Mouse (Mus musculus) embryonic facial prominence, embryonic 13.5 days (tissue): ENCODE measurements around the gene 1700023F06Rik. TPM values are rescaled to one million over a fixed set of nuclear protein-coding genes. Genes with fewer than 3 reads are reported as not detected.

Source experiments
- ATAC-seq: fragments of 200-750 bp; cut with Nextera tagmentation; 2 replicates; pipeline ENCODE4 v1.8.0; 2017; ENCODE audit warnings: low read depth; ENCODE audit not compliant: insufficient number of reproducible peaks, insufficient read depth, low FRiP score, low TSS enrichment
- H3K27ac ChIP-seq: fragments of 300-500 bp; sonication (generic); 2 replicates; pipeline ENCODE4 v1.5.1; 2015; ENCODE audit warnings: moderate library complexity, mild to moderate bottlenecking, inconsistent platforms
- H3K27me3 ChIP-seq: fragments of 300-500 bp; sonication (generic); 2 replicates; pipeline ENCODE4 v1.6.1; 2015; ENCODE audit warnings: mild to moderate bottlenecking, inconsistent platforms
- H3K36me3 ChIP-seq: fragments of 300-500 bp; sonication (generic); 2 replicates; pipeline ENCODE4 v1.6.1; 2015; ENCODE audit warnings: mild to moderate bottlenecking, inconsistent platforms
- H3K4me1 ChIP-seq: fragments of 300-500 bp; sonication (generic); 2 replicates; pipeline ENCODE4 v1.6.1; 2015; ENCODE audit warnings: inconsistent platforms
- H3K4me2 ChIP-seq: fragments of 300-500 bp; sonication (generic); 2 replicates; pipeline ENCODE4 v1.6.1; 2015; ENCODE audit warnings: moderate library complexity, mild to moderate bottlenecking, inconsistent platforms
- H3K4me3 ChIP-seq: fragments of 300-500 bp; sonication (generic); 2 replicates; pipeline ENCODE4 v1.5.1; 2015; ENCODE audit warnings: mild to moderate bottlenecking, inconsistent platforms
- H3K9ac ChIP-seq: fragments of 300-500 bp; sonication (generic); 2 replicates; pipeline ENCODE4 v1.6.1; 2015; ENCODE audit warnings: mild to moderate bottlenecking, inconsistent platforms
- H3K9me3 ChIP-seq: fragments of 300-500 bp; sonication (generic); 2 replicates; pipeline ENCODE4 v1.6.1; 2016; ENCODE audit warnings: inconsistent platforms
- WGBS: fragments of 180-500 bp; shearing (Covaris S2); methylation state at CpG from one replicate; pipeline ENCODE4 v1.1.7; 2015; ENCODE audit warnings: mixed read lengths; 5-methylcytosine and 5-hydroxymethylcytosine counted together
- polyA plus RNA-seq: library from polyadenylated mRNA; unstranded; fragments of >200 nt; fragmentation: Nextera tagmentation; extraction: Ambion mirVana; gene quantifications from 2 replicates; pipeline ENCODE4 v1.2.1, GENCODE M21; 2015

Gene 1700023F06Rik
- polyA plus RNA-seq, 1 experiment from 2014 or later = 1.4 TPM

- H3K27me3 ChIP-seq = peaks cover 64% of the 10 kb centered on the region
- H3K9me3 ChIP-seq = no peaks in the 10 kb centered on the region
- H3K4me2 ChIP-seq = peak overlapping the region; percentile 99
- ATAC-seq = no peak
- no peak overlapping the region for H3K4me3 ChIP-seq
- H3K27ac ChIP-seq = no peak overlapping the region
- 47% methylated on average over 9 of the region's 9 CpGs for WGBS
- H3K4me1 ChIP-seq = peaks cover 23% of the 10 kb centered on the region
- no peak overlapping the region for H3K9ac ChIP-seq
- H3K36me3 ChIP-seq = no peaks in the 10 kb centered on the region
Measured at GRCm38 (mm10) chr11:103171703-103172391, 36.5 kb downstream of the 1700023F06Rik start.

GRCm38 (mm10) chr11:103171286-103171620 lies 37.1 kb downstream of the 1700023F06Rik start:
- peaks cover 64% of the 10 kb centered on the region for H3K27me3 ChIP-seq
- peak overlapping the region; percentile 61 for H3K4me3 ChIP-seq
- no peak overlapping the region for H3K27ac ChIP-seq

GRCm38 (mm10) chr11:103170494-103171285 lies 37.7 kb downstream of the 1700023F06Rik start, which contains the start of gene Fmnl1:
Fmnl1 (plus strand) TSS chr11:103171107.
- WGBS = under 1% methylated on average over 55 of the region's 84 CpGs

More at GRCm38 (mm10) chr11:103171286-103171620, 37.1 kb downstream of the 1700023F06Rik start:
- Histone ChIP-seq H3K4me2 (peak overlapping the region; percentile 99), H3K4me1 (peaks cover 23% of the 10 kb centered on the region), H3K9me3 (no peaks in the 10 kb centered on the region), H3K9ac (peak overlapping the region; percentile 67), H3K36me3 (no peaks in the 10 kb centered on the region)
- 1% methylated on average over 23 of the region's 23 CpGs for WGBS
- no peak for ATAC-seq

DNA sequence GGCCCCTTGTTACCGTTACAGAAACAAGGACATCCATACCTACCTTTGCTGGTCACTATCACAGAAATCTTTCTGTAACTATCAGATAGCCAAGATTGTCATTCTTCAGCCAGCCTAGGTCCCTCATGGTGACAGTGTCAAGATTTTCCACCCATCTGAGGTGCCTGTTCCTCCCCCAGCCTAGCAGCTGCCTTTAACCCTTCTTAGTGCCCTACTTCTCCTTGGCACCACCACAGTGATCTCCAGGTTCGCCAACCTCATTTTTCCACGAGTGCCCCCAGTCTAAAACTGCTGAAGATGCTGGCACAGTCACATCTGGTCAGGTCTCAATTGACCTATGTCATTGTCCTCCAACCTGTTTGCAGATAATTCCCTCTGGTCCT lies 38.3 kb downstream of the 1700023F06Rik start:
- H3K4me1 ChIP-seq = peaks cover 16% of the 10 kb centered on the region
- no peaks in the 10 kb centered on the region for H3K36me3 ChIP-seq
- 0 out of 2 replicates have a peak overlapping the region, but pooled peaks have one; percentile 67 for H3K9ac ChIP-seq
- peak overlapping the region; percentile 99 for H3K4me2 ChIP-seq
- H3K27ac ChIP-seq = no peak overlapping the region
- peak overlapping the region; percentile 61 for H3K4me3 ChIP-seq
- 47% methylated on average over 3 of the region's 3 CpGs for WGBS
- no peaks in the 10 kb centered on the region for H3K9me3 ChIP-seq
- no peak for ATAC-seq
- peaks cover 64% of the 10 kb centered on the region for H3K27me3 ChIP-seq

More at GRCm38 (mm10) chr11:103170494-103171285, 37.7 kb downstream of the 1700023F06Rik start, which contains the start of gene Fmnl1:
- Histone ChIP-seq H3K4me1 (peaks cover 17% of the 10 kb centered on the region), H3K4me3 (peak within 1 kb of the TSS; percentile 61), H3K4me2 (peak within 1 kb of the TSS; percentile 99), H3K36me3 (no peaks in the 10 kb centered on the region), H3K9ac (peak within 1 kb of the TSS; percentile 67), H3K9me3 (no peaks in the 10 kb centered on the region), H3K27ac (no peak within 1 kb of the TSS), H3K27me3 (peaks cover 64% of the 10 kb centered on the region)
- no peak for ATAC-seq

- H3K36me3 ChIP-seq = no peaks in the 10 kb centered on the region
- H3K9ac ChIP-seq = no peak overlapping the region
- H3K4me1 ChIP-seq = peaks cover 12% of the 10 kb centered on the region
- H3K27me3 ChIP-seq = peaks cover 64% of the 10 kb centered on the region
- ATAC-seq = no peak
- no peak overlapping the region for H3K27ac ChIP-seq
- 72% methylated on average over 5 of the region's 5 CpGs for WGBS
- no peak overlapping the region for H3K4me2 ChIP-seq
- H3K4me3 ChIP-seq = no peak overlapping the region
- H3K9me3 ChIP-seq = no peaks in the 10 kb centered on the region
Measured at GRCm38 (mm10) chr11:103169664-103170063, 38.7 kb downstream of the 1700023F06Rik start.

- Histone ChIP-seq H3K4me1 (peaks cover 11% of the 10 kb centered on the region), H3K4me3 (no peak overlapping the region), H3K27me3 (peaks cover 62% of the 10 kb centered on the region), H3K27ac (no peak overlapping the region), H3K9ac (no peak overlapping the region), H3K4me2 (no peak overlapping the region), H3K36me3 (no peaks in the 10 kb centered on the region), H3K9me3 (no peaks in the 10 kb centered on the region)
- no peak for ATAC-seq
- WGBS = 25% methylated on average over 9 of the region's 9 CpGs
Measured at GRCm38 (mm10) chr11:103168690-103169390, 39.5 kb downstream of the 1700023F06Rik start.

GRCm38 (mm10) chr11:103164391-103164790 lies 44.0 kb downstream of the 1700023F06Rik start:
- H3K27ac ChIP-seq = no peak overlapping the region

GRCm38 (mm10) chr11:103162132-103162531 lies 46.2 kb downstream of the 1700023F06Rik start:
- Histone ChIP-seq H3K4me2 (no peak overlapping the region), H3K27me3 (no peaks in the 10 kb centered on the region), H3K9me3 (no peaks in the 10 kb centered on the region), H3K36me3 (no peaks in the 10 kb centered on the region), H3K4me3 (no peak overlapping the region), H3K27ac (no peak overlapping the region), H3K9ac (no peak overlapping the region), H3K4me1 (peaks cover 11% of the 10 kb centered on the region)
- no peak for ATAC-seq
- 88% methylated on average over 5 of the region's 5 CpGs for WGBS

More at GRCm38 (mm10) chr11:103164391-103164790, 44.0 kb downstream of the 1700023F06Rik start:
- Histone ChIP-seq H3K4me1 (no peaks in the 10 kb centered on the region), H3K9ac (no peak overlapping the region), H3K4me2 (no peak overlapping the region), H3K4me3 (no peak overlapping the region), H3K36me3 (no peaks in the 10 kb centered on the region), H3K9me3 (no peaks in the 10 kb centered on the region), H3K27me3 (peaks cover 17% of the 10 kb centered on the region)
- ATAC-seq = no peak
- 28% methylated on average over 10 of the region's 10 CpGs for WGBS

- Histone ChIP-seq H3K4me3 (no peak overlapping the region), H3K9me3 (no peaks in the 10 kb centered on the region), H3K27ac (no peak overlapping the region), H3K4me1 (peaks cover 11% of the 10 kb centered on the region), H3K27me3 (no peaks in the 10 kb centered on the region), H3K36me3 (no peaks in the 10 kb centered on the region), H3K9ac (no peak overlapping the region), H3K4me2 (no peak overlapping the region)
- 73% methylated on average over 7 of the region's 7 CpGs for WGBS
- ATAC-seq = no peak
Measured at GRCm38 (mm10) chr11:103161449-103161848, 46.9 kb downstream of the 1700023F06Rik start.

GRCm38 (mm10) chr11:103160738-103161137 lies 47.6 kb downstream of the 1700023F06Rik start:
- Histone ChIP-seq H3K4me1 (peaks cover 11% of the 10 kb centered on the region), H3K27me3 (no peaks in the 10 kb centered on the region), H3K36me3 (no peaks in the 10 kb centered on the region), H3K27ac (no peak overlapping the region), H3K4me2 (no peak overlapping the region), H3K4me3 (no peak overlapping the region), H3K9me3 (no peaks in the 10 kb centered on the region), H3K9ac (no peak overlapping the region)
- no peak for ATAC-seq
- WGBS = 84% methylated on average over 11 of the region's 11 CpGs
